Mouse (Mus musculus): ENCODE data around the gene Zfp704. TPM values are rescaled to one million over a fixed set of nuclear protein-coding genes. Genes with fewer than 3 reads are reported as not detected.

The Zfp704 gene
- polyA plus RNA-seq, 1 experiment from 2014 or later = 14.7 TPM

- no peak overlapping the region; the same call in 1 of the 2 replicates for H3K27ac ChIP-seq
- H3K4me1 ChIP-seq (replicated peaks; ENCODE audit: control insufficient read depth, insufficient read depth, low read length) = peaks cover 26% of the 10 kb centered on the region
- 61% methylated on average over 3 of the region's 3 CpGs for WGBS
- no peak overlapping the region for H3K4me3 ChIP-seq (replicated peaks; ENCODE audit: low read length)
- no peaks in the 10 kb centered on the region for H3K9me3 ChIP-seq (ENCODE audit: control insufficient read depth, low read length)
- H3K9ac ChIP-seq = no peak overlapping the region
- no peak for DNase-seq (ENCODE audit: low spot score)
- no peaks in the 10 kb centered on the region for H3K27me3 ChIP-seq (ENCODE audit: control insufficient read depth, insufficient read depth, low read length)
- no peak for ATAC-seq (ENCODE audit: low FRiP score)
- H3K36me3 ChIP-seq (replicated peaks; ENCODE audit: control insufficient read depth, insufficient read depth) = no peaks in the 10 kb centered on the region
- H3K4me2 ChIP-seq (replicated peaks) = no peak overlapping the region
Measured at GRCm38 (mm10) chr3:9400886-9401221, 209.0 kb downstream of the Zfp704 start.

GRCm38 (mm10) chr3:9400201-9400885, 209.5 kb downstream of the Zfp704 start:
- WGBS = 49% methylated on average over 3 of the region's 3 CpGs
- no peaks in the 10 kb centered on the region for H3K9me3 ChIP-seq (ENCODE audit: control insufficient read depth, low read length)
- no peak overlapping the region; the same call in 1 of the 2 replicates for H3K27ac ChIP-seq
- peak; percentile 56; the same call in 1 of the 2 replicates for ATAC-seq (ENCODE audit: low FRiP score)
- no peaks in the 10 kb centered on the region for H3K36me3 ChIP-seq (replicated peaks; ENCODE audit: control insufficient read depth, insufficient read depth)
- no peak overlapping the region for H3K4me3 ChIP-seq (replicated peaks; ENCODE audit: low read length)
- H3K27me3 ChIP-seq (ENCODE audit: control insufficient read depth, insufficient read depth, low read length) = no peaks in the 10 kb centered on the region
- no peak overlapping the region for H3K9ac ChIP-seq
- peaks cover 26% of the 10 kb centered on the region for H3K4me1 ChIP-seq (replicated peaks; ENCODE audit: control insufficient read depth, insufficient read depth, low read length)
- peak; percentile 84 for DNase-seq (ENCODE audit: low spot score)
- H3K4me2 ChIP-seq (replicated peaks) = no peak overlapping the region

- Histone ChIP-seq H3K27ac (no peak overlapping the region), H3K9me3 (ENCODE audit: control insufficient read depth, low read length) (no peaks in the 10 kb centered on the region), H3K27me3 (ENCODE audit: control insufficient read depth, insufficient read depth, low read length) (no peaks in the 10 kb centered on the region), H3K36me3 (replicated peaks; ENCODE audit: control insufficient read depth, insufficient read depth) (no peaks in the 10 kb centered on the region), H3K4me3 (replicated peaks; ENCODE audit: low read length) (no peak overlapping the region), H3K9ac (no peak overlapping the region), H3K4me1 (replicated peaks; ENCODE audit: control insufficient read depth, insufficient read depth, low read length) (peaks cover 19% of the 10 kb centered on the region), H3K4me2 (replicated peaks) (no peak overlapping the region)
- 78% methylated on average over 5 of the region's 5 CpGs for WGBS
- DNase-seq (ENCODE audit: low spot score) = no peak
- no peak for ATAC-seq (ENCODE audit: low FRiP score)
Measured at GRCm38 (mm10) chr3:9398271-9398670, 211.6 kb downstream of the Zfp704 start.

Data from hindbrain, embryonic 14.5 days (tissue).